In the genomic region with DNA sequence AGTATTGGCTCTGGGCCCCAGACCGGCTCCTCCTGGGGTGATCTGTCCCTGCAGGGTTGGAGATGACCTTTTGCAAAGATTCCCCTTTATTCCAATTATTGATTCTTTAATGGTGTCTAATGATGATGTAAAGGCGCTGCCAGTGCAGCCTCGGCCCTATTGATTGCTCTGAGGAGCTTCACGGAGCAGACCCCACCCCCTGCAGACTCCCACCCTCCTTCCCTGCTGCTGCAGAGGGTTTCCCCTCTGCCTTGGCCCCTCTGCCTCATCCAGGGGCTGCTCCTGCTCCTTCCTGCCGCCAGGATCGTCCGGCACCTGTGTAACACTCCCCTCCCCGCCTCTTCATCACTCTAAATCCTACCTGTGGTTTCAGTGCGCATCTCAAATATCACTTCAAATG, we compare ENCODE assay signal across 19 mouse cellular contexts.
DNase-seq lines count a peak whose midpoint lies in the region; ATAC-seq lines count a peak whose summit lies in the region.
"Had no signal": no experiment of that assay in that cellular context is flagged by ENCODE, and none has a peak within 500 bp of the region (broad histone marks: within the 10 kb centered on the region; RNA-seq: fewer than 3 reads in every experiment).

No protein-coding gene starts in this region.

- 28% methylated on average over 9 of the region's 9 CpGs for WGBS in forebrain, embryonic 15.5 days
- WGBS in midbrain, embryonic 10.5 days = 25% methylated on average over 9 of the region's 9 CpGs
- 34% methylated on average over 9 of the region's 9 CpGs for WGBS in neural tube, embryonic 11.5 days

- H3K36me3 ChIP-seq in forebrain, embryonic 15.5 days = no peaks in the 10 kb centered on the region
- no peaks in the 10 kb centered on the region for H3K36me3 ChIP-seq in midbrain, embryonic 10.5 days
- no peaks in the 10 kb centered on the region for H3K36me3 ChIP-seq in neural tube, embryonic 11.5 days (ENCODE audit: control insufficient read depth, insufficient read depth, low read length)
- H3K36me3 ChIP-seq: heart, embryonic 15.5 days; intestine, embryonic 15.5 days; limb, embryonic 13.5 days; liver, embryonic 15.5 days had no signal

- ATAC-seq in forebrain, embryonic 15.5 days (replicated peaks) = no peak
- no peak for ATAC-seq in neural tube, embryonic 11.5 days (ENCODE audit: insufficient read depth, low FRiP score, low TSS enrichment)

- no peak overlapping the region for H3K9ac ChIP-seq in forebrain, embryonic 15.5 days (replicated peaks)
- no peak overlapping the region for H3K9ac ChIP-seq in neural tube, embryonic 11.5 days (ENCODE audit: low read length)
- H3K9ac ChIP-seq: heart, embryonic 15.5 days; intestine, embryonic 15.5 days; limb, embryonic 13.5 days; liver, embryonic 15.5 days had no signal

- H3K4me3 ChIP-seq in forebrain, embryonic 15.5 days = no peak overlapping the region
- no peak overlapping the region for H3K4me3 ChIP-seq in midbrain, embryonic 10.5 days
- H3K4me3 ChIP-seq in neural tube, embryonic 11.5 days (ENCODE audit: low read depth, low read length) = no peak overlapping the region
- H3K4me3 ChIP-seq: erythroblast, embryonic 14.5 days; heart, embryonic 15.5 days; intestine, embryonic 15.5 days; limb, embryonic 13.5 days; liver, embryonic 15.5 days had no signal

- no peaks in the 10 kb centered on the region for H3K9me3 ChIP-seq in forebrain, embryonic 15.5 days
- no peaks in the 10 kb centered on the region for H3K9me3 ChIP-seq in midbrain, embryonic 10.5 days (replicated peaks)
- no peaks in the 10 kb centered on the region for H3K9me3 ChIP-seq in neural tube, embryonic 11.5 days (ENCODE audit: control insufficient read depth, low read length)
- H3K9me3 ChIP-seq: heart, embryonic 15.5 days; intestine, embryonic 15.5 days; limb, embryonic 13.5 days; liver, embryonic 15.5 days had no signal

- DNase-seq in embryo, embryonic 11 days = peak; percentile 31
- no peak for DNase-seq in embryo, embryonic 10.5 days (ENCODE audit: low spot score)
- DNase-seq in midbrain, embryonic 10.5 days (ENCODE audit: low spot score) = no peak
- DNase-seq in neural tube, embryonic 11.5 days (ENCODE audit: low spot score) = no peak
- no peak for DNase-seq in right cerebral cortex, postnatal 36 days (ENCODE audit: low spot score in 2 of 2)
- DNase-seq in gastrocnemius, adult 18-20 months (ENCODE audit: low spot score) = no peak
- no peak for DNase-seq in thymus, postnatal 25 days
- DNase-seq: adrenal gland, postnatal 14 days; cerebellum, adult 8-10 months; lung, postnatal 10 days; right cerebral cortex, postnatal 14 days; thymus, adult 18-20 months had no signal

- no peaks in the 10 kb centered on the region for H3K27me3 ChIP-seq in forebrain, embryonic 15.5 days
- no peaks in the 10 kb centered on the region for H3K27me3 ChIP-seq in midbrain, embryonic 10.5 days (ENCODE audit: low read depth, poor library complexity, severe bottlenecking)
- H3K27me3 ChIP-seq in neural tube, embryonic 11.5 days (ENCODE audit: control insufficient read depth, insufficient read depth, low read length) = no peaks in the 10 kb centered on the region
- H3K27me3 ChIP-seq: heart, embryonic 15.5 days; intestine, embryonic 15.5 days; limb, embryonic 13.5 days; liver, embryonic 15.5 days had no signal

- H3K4me1 ChIP-seq in forebrain, embryonic 15.5 days = peaks cover 26% of the 10 kb centered on the region
- peaks cover 37% of the 10 kb centered on the region for H3K4me1 ChIP-seq in midbrain, embryonic 10.5 days
- peaks cover 22% of the 10 kb centered on the region for H3K4me1 ChIP-seq in neural tube, embryonic 11.5 days (ENCODE audit: control insufficient read depth, insufficient read depth, low read length)
- H3K4me1 ChIP-seq: heart, embryonic 15.5 days; intestine, embryonic 15.5 days; liver, embryonic 15.5 days had no signal

- no peak overlapping the region for H3K4me2 ChIP-seq in forebrain, embryonic 15.5 days (replicated peaks)
- H3K4me2 ChIP-seq in neural tube, embryonic 11.5 days (ENCODE audit: low read depth) = no peak overlapping the region
- H3K4me2 ChIP-seq: heart, embryonic 15.5 days; intestine, embryonic 15.5 days; liver, embryonic 15.5 days had no signal

- H3K27ac ChIP-seq in forebrain, embryonic 15.5 days (replicated peaks) = peak overlapping the region; percentile 72; the same call in 1 of the 2 replicates
- H3K27ac ChIP-seq in midbrain, embryonic 10.5 days (replicated peaks) = peak overlapping the region; percentile 67
- peak overlapping the region; percentile 60 for H3K27ac ChIP-seq in neural tube, embryonic 11.5 days (ENCODE audit: low read depth, low read length)
- H3K27ac ChIP-seq: heart, embryonic 15.5 days; kidney, postnatal 0 days; limb, embryonic 13.5 days; liver, embryonic 15.5 days had no signal
